Mouse (Mus musculus): ENCODE results near the gene Vangl1.

GRCm38 (mm10) chr3:102244601-102245000 lies 40.1 kb upstream of the Vangl1 start:
- no peak for TF ChIP-seq POLR2A (IDR thresholded peaks at IDR 0.05; ENCODE audit: borderline replicate concordance, control insufficient read depth, low read depth, low read length)
- TF ChIP-seq CTCF (IDR thresholded peaks at IDR 0.05; ENCODE audit: control insufficient read depth, insufficient read depth, low read length), result no peak

All from bone marrow, adult 2 months (tissue).